Mouse (Mus musculus) MEL (cell line): ENCODE measurements around the gene Eif4b. TPM values are rescaled to one million over a fixed set of nuclear protein-coding genes. Genes with fewer than 3 reads are reported as not detected.

Experiments used
- DNase-seq: peaks from one replicate; pipeline ENCODE4 v3.0.0; 2011; ENCODE audit warnings: low read depth, low spot score
- H3K27ac ChIP-seq: 2 replicates; pipeline ENCODE4 v1.5.1; 2012; ENCODE audit warnings: low read depth, mild to moderate bottlenecking, control low read depth, low read length, moderate library complexity; ENCODE audit not compliant: control insufficient read depth
- H3K27me3 ChIP-seq, 2 experiments: fragments of 150-350 bp in 1 of 2; sonication (generic) in 1 of 2; 2 replicates each; pipeline ENCODE4 v1.6.1; 2012; ENCODE audit warnings: low read length in 2 of 2, mild to moderate bottlenecking in 2 of 2, improper control_type of control experiment in 1 of 2, moderate library complexity in 1 of 2; ENCODE audit not compliant: insufficient read depth in 2 of 2, control insufficient read depth in 1 of 2
- H3K36me3 ChIP-seq, 2 experiments: 2 replicates each; pipeline ENCODE4 v1.6.1; 2012 to 2014; ENCODE audit warnings: low read length in 2 of 2, improper control_type of control experiment in 1 of 2, inconsistent platforms in 1 of 2, mild to moderate bottlenecking in 1 of 2; ENCODE audit not compliant: insufficient read depth in 2 of 2, control insufficient read depth in 1 of 2
- H3K4me1 ChIP-seq, 2 experiments: fragments of 150-350 bp in 1 of 2; sonication (generic) in 1 of 2; 2 replicates each; pipeline ENCODE4 v1.6.1; 2012; ENCODE audit warnings: low read length in 2 of 2, improper control_type of control experiment in 1 of 2, mild to moderate bottlenecking in 1 of 2; ENCODE audit not compliant: insufficient read depth in 2 of 2, control insufficient read depth in 1 of 2
- H3K4me3 ChIP-seq, 2 experiments: fragments of 150-350 bp in 1 of 2; sonication (generic) in 1 of 2; 2 replicates each; pipeline ENCODE4 v1.5.1; 2012; ENCODE audit warnings: low read depth in 2 of 2, low read length in 2 of 2, mild to moderate bottlenecking in 2 of 2, moderate library complexity in 2 of 2, control low read depth in 1 of 2, improper control_type of control experiment in 1 of 2; ENCODE audit not compliant: control insufficient read depth in 1 of 2, insufficient read depth in 1 of 2
- H3K79me2 ChIP-seq: 2 replicates; pipeline ENCODE4 v1.6.1; 2012; ENCODE audit warnings: mild to moderate bottlenecking, low read length, moderate library complexity; ENCODE audit not compliant: control insufficient read depth, poor library complexity, insufficient read depth
- H3K9ac ChIP-seq: 2 replicates; pipeline ENCODE4 v1.6.1; 2012; ENCODE audit warnings: low read depth, mild to moderate bottlenecking, control low read depth, low read length, moderate library complexity; ENCODE audit not compliant: control insufficient read depth, poor library complexity, severe bottlenecking
- H3K9me3 ChIP-seq: fragments of 150-350 bp; sonication (generic); replicated peaks from 2 replicates; pipeline ENCODE4 v1.6.1; 2012; ENCODE audit warnings: mild to moderate bottlenecking, low read length, improper control_type of control experiment, moderate library complexity; ENCODE audit not compliant: insufficient read depth
- CHD1 ChIP-seq: IDR thresholded peaks from 2 replicates; pipeline ENCODE4 v1.6.1; 2012; ENCODE audit warnings: low read depth, mild to moderate bottlenecking, inconsistent platforms, low read length, improper control_type of control experiment
- CHD2 ChIP-seq: IDR thresholded peaks from 2 replicates; pipeline ENCODE4 v1.6.1; 2011; ENCODE audit warnings: low read length, improper control_type of control experiment
- CTCF ChIP-seq, 3 experiments: IDR thresholded peaks in 2 of 3; conservative IDR thresholded peaks in 1 of 3; 2 replicates each; pipeline ENCODE4 v1.5.1; 2011 to 2012; ENCODE audit warnings: low read length in 3 of 3, low read depth in 2 of 3, mild to moderate bottlenecking in 2 of 3, improper control_type of control experiment in 1 of 3, inconsistent platforms in 1 of 3, mixed read lengths in 1 of 3, moderate library complexity in 1 of 3; ENCODE audit not compliant: control insufficient read depth in 1 of 3, insufficient read depth in 1 of 3, poor library complexity in 1 of 3, severe bottlenecking in 1 of 3
- EP300 ChIP-seq, 2 experiments: IDR thresholded peaks; 2 replicates each; pipeline ENCODE4 v1.6.1; 2011; ENCODE audit warnings: improper control_type of control experiment in 2 of 2, low read length in 2 of 2, low read depth in 1 of 2, mild to moderate bottlenecking in 1 of 2
- ETS1 ChIP-seq: IDR thresholded peaks from 2 replicates; pipeline ENCODE4 v1.6.1; 2012; ENCODE audit warnings: low read depth, mild to moderate bottlenecking, inconsistent platforms, low read length, improper control_type of control experiment, moderate library complexity
- GATA1 ChIP-seq: IDR thresholded peaks from 2 replicates; pipeline ENCODE4 v1.6.1; 2011; ENCODE audit warnings: low read depth, low read length, improper control_type of control experiment
- JUND ChIP-seq: IDR thresholded peaks from 2 replicates; pipeline ENCODE4 v1.6.1; 2011; ENCODE audit warnings: low read depth, mild to moderate bottlenecking, improper control_type of control experiment, low read length
- KAT2A ChIP-seq: conservative IDR thresholded peaks from 2 replicates; pipeline ENCODE4 v1.6.1; 2012; ENCODE audit warnings: low read depth, low read length, improper control_type of control experiment, inconsistent platforms
- MAFK ChIP-seq: IDR thresholded peaks from 2 replicates; pipeline ENCODE4 v1.6.1; 2011; ENCODE audit warnings: low read depth, mild to moderate bottlenecking, low read length, improper control_type of control experiment, borderline replicate concordance
- MAZ ChIP-seq: IDR thresholded peaks from 2 replicates; pipeline ENCODE4 v1.6.1; 2012; ENCODE audit warnings: low read depth, mild to moderate bottlenecking, inconsistent platforms, low read length, improper control_type of control experiment
- MEF2A ChIP-seq: IDR thresholded peaks from 2 replicates; pipeline ENCODE4 v1.6.1; 2014; ENCODE audit warnings: low read depth, mild to moderate bottlenecking, inconsistent platforms, low read length, improper control_type of control experiment; ENCODE audit not compliant: poor library complexity, insufficient replicate concordance, severe bottlenecking; ENCODE audit errors: extremely low read depth
- MXI1 ChIP-seq: IDR thresholded peaks from 2 replicates; pipeline ENCODE4 v1.6.1; 2011; ENCODE audit warnings: mild to moderate bottlenecking, low read depth, low read length, improper control_type of control experiment
- MYB ChIP-seq: IDR thresholded peaks from 2 replicates; pipeline ENCODE4 v1.6.1; 2011; ENCODE audit warnings: mild to moderate bottlenecking, low read depth, low read length, improper control_type of control experiment
- MYC ChIP-seq: IDR thresholded peaks from 2 replicates; pipeline ENCODE4 v1.6.1; 2011; ENCODE audit warnings: low read depth, mild to moderate bottlenecking, low read length, improper control_type of control experiment, moderate library complexity
- NELFE ChIP-seq: IDR thresholded peaks from 2 replicates; pipeline ENCODE4 v1.6.1; 2011; ENCODE audit warnings: low read depth, low read length, improper control_type of control experiment
- POLR2AphosphoS5 ChIP-seq: IDR thresholded peaks from 2 replicates; pipeline ENCODE4 v1.6.1; 2012; ENCODE audit warnings: low read depth, borderline replicate concordance, mild to moderate bottlenecking, inconsistent platforms, low read length, moderate library complexity, mixed read lengths
- RAD21 ChIP-seq: IDR thresholded peaks from 2 replicates; pipeline ENCODE4 v1.6.1; 2011; ENCODE audit warnings: mild to moderate bottlenecking, low read depth, low read length, improper control_type of control experiment
- RCOR1 ChIP-seq: IDR thresholded peaks from 2 replicates; pipeline ENCODE4 v1.6.1; 2012; ENCODE audit warnings: low read depth, mild to moderate bottlenecking, inconsistent platforms, low read length, improper control_type of control experiment
- SIN3A ChIP-seq: IDR thresholded peaks from 2 replicates; pipeline ENCODE4 v1.6.1; 2012; ENCODE audit warnings: low read length, improper control_type of control experiment, inconsistent platforms
- SMC3 ChIP-seq: IDR thresholded peaks from 2 replicates; pipeline ENCODE4 v1.6.1; 2011; ENCODE audit warnings: low read depth, low read length, improper control_type of control experiment
- TCF12 ChIP-seq: IDR thresholded peaks from 2 replicates; pipeline ENCODE4 v1.6.1; 2014; ENCODE audit warnings: low read depth, mild to moderate bottlenecking, inconsistent platforms, low read length, improper control_type of control experiment, moderate library complexity
- USF2 ChIP-seq, 2 experiments: IDR thresholded peaks; 2 replicates each; pipeline ENCODE4 v1.6.1; 2011 to 2012; ENCODE audit warnings: improper control_type of control experiment in 2 of 2, low read length in 2 of 2, borderline replicate concordance in 1 of 2, inconsistent platforms in 1 of 2, low read depth in 1 of 2, mild to moderate bottlenecking in 1 of 2; ENCODE audit not compliant: insufficient read depth in 1 of 2
- ZC3H11A ChIP-seq: IDR thresholded peaks from 2 replicates; pipeline ENCODE4 v1.6.1; 2012; ENCODE audit warnings: low read depth, mild to moderate bottlenecking, inconsistent platforms, low read length, improper control_type of control experiment
- ZKSCAN1 ChIP-seq: IDR thresholded peaks from 2 replicates; pipeline ENCODE4 v1.6.1; 2012; ENCODE audit warnings: low read depth, mild to moderate bottlenecking, inconsistent platforms, low read length, improper control_type of control experiment, moderate library complexity
- polyA plus RNA-seq, 2 experiments: library from polyadenylated mRNA; stranded (reverse) in 1 of 2; unstranded in 1 of 2; fragments of >175 nt in 1 of 2; fragments of >200 nt in 1 of 2; gene quantifications; 2 replicates each; pipeline versions ENCODE4 v1.2.1 to v1.2.4; 2012; ENCODE audit warnings: low replicate concordance in 2 of 2, low read depth in 1 of 2; ENCODE audit not compliant: insufficient read length in 2 of 2, insufficient read depth in 1 of 2, missing spikeins in 1 of 2
- total RNA-seq: library from RNA; depleted of rRNA; stranded (reverse); fragments of 300-350 nt; gene quantifications from 2 replicates; pipeline ENCODE4 v1.2.3, GENCODE M21; 2012

The Eif4b gene
- total and polyA plus RNA-seq, 3 experiments, result 464 to 790 (median 561) TPM

DNA sequence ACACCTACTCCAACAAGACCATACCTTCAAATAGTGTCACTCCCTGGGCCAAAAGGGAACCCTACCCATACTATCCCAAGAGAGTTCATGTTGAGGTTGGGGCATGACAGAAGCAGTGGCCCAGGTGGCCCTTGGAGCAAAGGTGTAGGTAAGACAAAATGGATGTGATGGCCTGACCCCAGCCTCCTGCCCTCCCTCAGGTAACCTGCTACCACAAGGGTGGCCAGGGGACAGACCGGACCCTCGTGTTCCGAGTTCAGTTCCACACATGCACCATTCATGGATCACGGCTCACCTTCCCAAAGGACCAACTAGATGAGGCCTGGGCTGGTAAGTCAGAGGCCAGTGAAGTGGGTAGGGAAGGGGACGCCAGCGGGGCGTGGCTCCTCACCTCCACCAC lies 36.7 kb downstream of the Eif4b start:
- H3K27ac ChIP-seq, result no peak overlapping the region
- no peaks in the 10 kb centered on the region for H3K9me3 ChIP-seq
- TF ChIP-seq CTCF (IDR thresholded peaks at IDR 0.05 in 2 of 3, conservative IDR thresholded peaks at IDR 0.05 in 1 of 3; ENCODE audit: control insufficient read depth in 1 of 3, insufficient read depth in 1 of 3, low read depth in 2 of 3, low read length in 3 of 3, poor library complexity in 1 of 3, severe bottlenecking in 1 of 3), result no peak
- TF ChIP-seq ZKSCAN1, result no peak
- TF ChIP-seq TCF12, result no peak
- no peak for TF ChIP-seq SIN3A
- TF ChIP-seq ETS1, result no peak
- no peak for TF ChIP-seq MYC
- no peak for TF ChIP-seq CHD1
- no peaks in the 10 kb centered on the region for H3K27me3 ChIP-seq
- H3K9ac ChIP-seq, result no peak overlapping the region
- no peaks in the 10 kb centered on the region for H3K79me2 ChIP-seq
- no peak overlapping the region for H3K4me3 ChIP-seq
- DNase-seq, result no peak
- peaks cover 18 to 19% of the 10 kb centered on the region in 2 experiments for H3K4me1 ChIP-seq
- peaks cover 0 to 5% of the 10 kb centered on the region in 2 experiments; a peak in 2 of 4 replicates for H3K36me3 ChIP-seq

DNA sequence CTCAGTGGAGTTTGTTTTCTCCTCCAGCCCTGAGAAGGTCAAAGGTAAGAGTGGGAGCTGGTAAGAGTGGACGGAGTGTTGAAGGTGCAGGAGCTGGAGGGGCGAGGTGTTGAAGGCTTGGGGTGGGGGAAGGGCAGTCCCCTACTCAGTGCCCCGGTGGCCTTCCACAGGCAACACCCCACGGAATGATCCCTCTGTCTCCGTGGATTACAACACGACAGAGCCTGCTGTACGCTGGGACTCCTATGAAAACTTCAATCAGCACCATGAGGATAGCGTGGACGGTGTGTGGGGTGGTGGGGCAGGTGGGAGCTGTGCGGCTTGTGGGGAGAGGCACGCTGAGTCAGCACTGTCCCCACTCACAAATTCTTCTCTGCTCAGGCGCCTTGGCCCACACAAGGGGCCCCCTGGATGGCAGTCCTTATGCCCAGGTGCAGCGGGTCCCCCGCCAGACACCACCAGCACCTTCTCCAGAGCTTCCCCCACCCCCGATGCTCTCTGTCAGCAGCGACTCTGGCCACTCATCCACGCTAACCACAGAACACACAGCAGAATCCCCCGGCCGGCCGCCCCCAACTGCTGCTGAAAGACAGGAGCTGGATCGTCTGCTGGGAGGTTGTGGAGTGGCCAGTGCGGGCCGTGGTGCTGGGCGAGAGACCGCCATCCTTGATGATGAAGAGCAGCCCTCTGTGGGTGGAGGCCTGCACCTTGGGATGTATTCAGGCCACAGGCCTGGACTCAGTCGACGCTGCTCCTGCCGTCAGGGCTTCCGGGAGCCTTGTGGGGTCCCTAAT lies 37.3 kb downstream of the Eif4b start:
- no peak overlapping the region for H3K9ac ChIP-seq
- DNase-seq, result no peak
- no peaks in the 10 kb centered on the region for H3K79me2 ChIP-seq
- TF ChIP-seq RAD21 (no peak), MAFK (0 out of 2 replicates have a peak, but pooled peaks have one; percentile 40)
- H3K36me3 ChIP-seq, result peaks cover 0 to 5% of the 10 kb centered on the region in 2 experiments; a peak in 2 of 4 replicates
- no peak overlapping the region for H3K4me3 ChIP-seq
- H3K27me3 ChIP-seq, result no peaks in the 10 kb centered on the region
- H3K4me1 ChIP-seq, result peaks cover 18 to 19% of the 10 kb centered on the region in 2 experiments
- no peaks in the 10 kb centered on the region for H3K9me3 ChIP-seq
- no peak overlapping the region for H3K27ac ChIP-seq

DNA sequence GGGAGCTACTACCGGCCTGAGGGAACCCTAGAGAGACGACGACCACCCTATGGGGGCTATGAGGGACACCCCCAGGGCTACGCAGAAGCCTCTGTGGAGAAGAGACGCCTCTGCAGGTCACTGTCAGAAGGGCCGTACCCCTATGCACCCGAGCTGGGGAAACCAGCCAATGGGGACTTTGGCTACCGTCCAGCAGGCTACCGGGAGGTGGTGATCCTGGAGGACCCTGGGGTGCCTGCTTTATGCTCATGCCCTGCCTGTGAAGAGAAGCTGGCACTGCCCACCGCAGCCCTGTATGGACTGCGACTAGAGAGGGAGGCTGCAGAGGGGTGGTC lies 37.9 kb downstream of the Eif4b start:
- Histone ChIP-seq H3K27ac (no peak overlapping the region), H3K36me3 (peaks cover 0 to 5% of the 10 kb centered on the region in 2 experiments; a peak in 2 of 4 replicates)

More for the DNA sequence above, 37.9 kb downstream of the Eif4b start:
- Histone ChIP-seq H3K9me3 (no peaks in the 10 kb centered on the region), H3K4me3 (no peak overlapping the region), H3K79me2 (no peaks in the 10 kb centered on the region), H3K4me1 (peaks cover 17 to 18% of the 10 kb centered on the region in 2 experiments), H3K27me3 (no peaks in the 10 kb centered on the region), H3K9ac (no peak overlapping the region)
- no peak for DNase-seq
- TF ChIP-seq ZC3H11A, result no peak
- no peak for TF ChIP-seq ZKSCAN1
- no peak for TF ChIP-seq RCOR1
- no peak for TF ChIP-seq MYB
- TF ChIP-seq KAT2A, result no peak
- no peak for TF ChIP-seq POLR2AphosphoS5
- no peak for TF ChIP-seq TCF12
- no peak for TF ChIP-seq EP300 (IDR thresholded peaks at IDR 0.05; ENCODE audit: low read depth in 1 of 2, low read length in 2 of 2)
- TF ChIP-seq MAFK, result no peak
- TF ChIP-seq GATA1, result no peak
- no peak for TF ChIP-seq SMC3
- no peak for TF ChIP-seq USF2 (IDR thresholded peaks at IDR 0.05; ENCODE audit: borderline replicate concordance in 1 of 2, insufficient read depth in 1 of 2, low read depth in 1 of 2, low read length in 2 of 2)
- TF ChIP-seq CHD1, result no peak
- no peak for TF ChIP-seq MAZ
- TF ChIP-seq MYC, result no peak
- no peak for TF ChIP-seq CHD2
- TF ChIP-seq MXI1, result no peak
- no peak for TF ChIP-seq NELFE
- TF ChIP-seq JUND, result no peak
- no peak for TF ChIP-seq MEF2A
